Mouse (Mus musculus) adrenal gland, postnatal 25 days (tissue): ENCODE measurements around the gene Csnk2a2. TPM values are rescaled to one million over a fixed set of nuclear protein-coding genes. Genes with fewer than 3 reads are reported as not detected.

Experiments
- DNase-seq: peaks from one replicate; pipeline ENCODE4 v3.0.0; 2021; ENCODE audit warnings: mixed read lengths
- long read RNA-seq: library from polyadenylated mRNA; stranded (forward); transcript quantifications from one replicate; pipeline ENCODE4 v2.0.0, GENCODE M21; 2021
- total RNA-seq: library from RNA; stranded (reverse); gene quantifications from 2 replicates; pipeline ENCODE4 v1.2.3, GENCODE M21; 2021

Csnk2a2 gene
- 59.6 and 88.3 TPM in 2 replicates for total RNA-seq
- long read RNA-seq, full-length matches to known transcripts = 31 of 55 reads
- long read RNA-seq, partial matches to known transcripts = 11 of 55 reads
- long read RNA-seq, other reads (novel, unspliced or antisense) = 13 of 55 reads

DNA sequence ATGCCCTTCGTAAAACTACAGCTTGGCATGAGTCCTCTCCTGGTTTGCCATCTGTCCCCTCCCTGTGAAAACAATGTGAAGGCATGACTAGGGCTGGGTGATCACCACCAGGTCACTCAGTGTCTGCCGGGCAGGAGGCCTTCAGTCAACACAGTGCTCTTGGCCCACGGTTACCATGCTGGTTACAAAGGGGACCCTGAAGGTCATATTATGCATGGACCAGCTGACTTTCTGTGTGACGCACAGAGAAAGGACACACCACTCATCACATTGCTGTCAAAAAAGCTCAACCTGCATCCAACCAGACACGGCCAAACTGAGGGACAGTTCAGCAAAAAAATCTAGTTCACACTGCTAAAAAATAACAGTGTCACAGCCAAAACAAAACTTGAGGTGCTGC is at the start of gene Csnk2a2:
Csnk2a2 (minus strand) TSS at position 34 of the 400 bp plus-strand sequence.
- peak; percentile 20 for DNase-seq

DNA sequence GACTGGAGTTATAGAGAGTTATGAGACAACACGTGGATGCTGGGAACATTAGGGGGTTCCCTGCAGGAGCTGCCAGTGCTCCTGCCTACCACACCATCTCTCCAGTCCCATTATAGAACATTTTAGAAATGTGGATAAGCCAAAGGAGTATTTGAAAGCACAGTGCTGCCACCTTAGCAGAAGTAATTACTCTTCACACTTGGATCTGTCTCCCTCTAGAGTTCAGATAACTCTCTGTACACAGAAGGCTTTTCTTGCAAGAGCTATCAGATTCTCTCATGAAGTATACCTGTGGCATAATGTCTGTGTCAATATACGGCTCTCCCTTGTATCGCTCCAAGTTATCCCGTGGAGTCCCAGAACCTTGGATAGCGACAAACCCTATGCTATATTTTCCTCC is 49.6 kb upstream of the Csnk2a2 start:
- no peak for DNase-seq

DNA sequence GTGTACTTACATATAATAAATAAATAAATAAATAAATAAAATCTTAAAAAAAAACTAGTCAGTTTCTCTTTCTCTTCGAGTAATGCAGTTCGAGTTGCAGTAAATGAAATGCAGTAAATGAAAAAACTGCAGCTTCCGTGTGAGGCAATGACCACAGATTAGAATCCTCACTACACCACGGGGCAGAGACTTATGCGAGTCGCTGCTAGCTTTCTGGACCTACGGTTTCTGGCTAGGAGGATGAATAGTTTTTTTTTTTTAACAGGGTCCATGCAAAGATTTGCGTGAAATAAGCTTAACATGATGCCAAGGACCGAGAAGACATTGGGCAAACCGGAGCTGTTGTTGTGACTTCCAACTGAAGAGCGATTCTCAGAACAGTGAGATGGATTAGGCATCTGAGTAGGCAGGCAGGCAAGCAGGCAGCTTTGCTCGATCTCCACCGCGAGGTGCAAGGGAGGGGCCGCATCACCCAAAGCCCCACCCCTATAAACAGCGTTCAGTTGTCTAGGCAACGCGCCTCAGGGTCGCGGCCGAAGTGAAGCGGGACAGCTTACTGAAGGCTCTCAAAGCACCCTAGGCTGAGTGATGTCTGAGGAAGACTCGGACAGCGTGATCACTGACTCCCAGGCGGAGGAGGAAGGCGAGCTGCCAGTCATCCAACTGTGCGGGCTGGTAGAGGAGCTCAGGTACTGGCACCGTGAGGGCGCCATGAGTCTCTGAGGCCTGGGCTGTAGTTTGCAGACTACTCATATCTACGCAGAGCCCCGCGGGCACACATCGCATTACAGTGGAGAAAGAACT is 43.9 kb upstream of the Csnk2a2 start, which contains the start of gene Ccdc113:
Ccdc113 (plus strand) TSS at position 502 of the 804 bp plus-strand sequence.
- peak; percentile 71 for DNase-seq

DNA sequence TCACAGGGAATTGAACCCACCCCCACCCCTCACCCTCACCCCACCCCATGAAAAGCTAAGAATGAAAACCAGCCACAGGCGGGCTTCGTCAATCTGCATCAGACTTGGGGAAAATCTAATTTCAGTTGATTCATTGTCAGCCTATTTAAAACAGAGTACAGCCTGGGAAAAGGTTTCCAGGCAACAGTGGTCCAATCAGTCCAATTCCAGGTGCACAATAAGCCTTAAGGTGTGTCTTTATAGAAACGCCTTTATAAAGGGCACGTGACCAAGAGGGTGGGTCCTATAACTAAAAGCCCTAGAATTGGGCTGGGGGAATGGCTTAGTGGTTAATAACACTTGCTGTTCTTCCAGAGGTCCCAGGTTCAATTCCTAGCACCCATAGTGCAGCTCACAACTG is 42.4 kb upstream of the Csnk2a2 start:
- DNase-seq = no peak

DNA sequence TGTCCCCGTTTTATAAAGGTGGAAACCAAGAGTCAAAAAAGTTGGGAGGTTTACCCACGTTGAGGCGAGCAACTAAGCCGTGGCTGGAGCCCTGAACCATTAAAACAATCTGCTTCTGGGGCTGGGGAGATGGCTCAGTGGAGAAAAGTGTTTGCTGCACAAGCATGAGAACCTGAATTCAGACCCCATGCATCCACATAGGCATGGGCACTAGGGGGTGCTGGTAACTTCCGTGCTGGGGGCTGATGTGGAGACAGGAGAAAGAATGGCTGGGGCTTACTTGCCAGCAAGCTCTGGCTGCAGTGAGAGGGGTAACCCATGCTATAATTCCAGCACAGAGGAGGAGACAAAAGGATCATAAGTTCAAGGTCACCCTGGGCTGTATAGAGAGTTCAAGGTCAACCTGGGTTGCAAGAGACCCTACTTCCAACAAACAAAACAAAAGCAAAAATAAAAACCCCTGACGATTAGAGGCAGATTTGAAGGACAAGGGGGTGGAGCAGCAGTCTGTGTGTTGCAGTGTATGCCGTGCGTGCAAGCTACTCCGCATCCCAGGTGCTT is 39.0 kb upstream of the Csnk2a2 start:
- no peak for DNase-seq

DNA sequence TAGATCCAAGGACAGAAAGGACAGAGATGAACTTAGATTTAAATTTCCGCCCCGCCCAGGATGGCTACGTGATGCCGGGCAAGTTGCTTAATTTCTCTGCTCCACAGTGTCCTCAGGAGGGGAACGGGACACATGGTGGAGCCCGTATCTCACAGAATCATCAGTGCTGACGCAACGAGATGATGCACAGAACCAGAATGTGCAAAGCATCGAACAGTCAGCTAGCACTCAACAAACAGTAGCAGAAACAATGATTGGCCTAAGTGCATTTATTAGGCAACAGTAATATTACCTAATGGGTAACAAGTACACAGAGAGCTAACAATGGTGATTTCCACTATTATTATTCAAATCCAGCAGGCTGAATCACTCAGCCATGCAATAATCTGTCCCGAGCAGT is 38.4 kb upstream of the Csnk2a2 start:
- no peak for DNase-seq

DNA sequence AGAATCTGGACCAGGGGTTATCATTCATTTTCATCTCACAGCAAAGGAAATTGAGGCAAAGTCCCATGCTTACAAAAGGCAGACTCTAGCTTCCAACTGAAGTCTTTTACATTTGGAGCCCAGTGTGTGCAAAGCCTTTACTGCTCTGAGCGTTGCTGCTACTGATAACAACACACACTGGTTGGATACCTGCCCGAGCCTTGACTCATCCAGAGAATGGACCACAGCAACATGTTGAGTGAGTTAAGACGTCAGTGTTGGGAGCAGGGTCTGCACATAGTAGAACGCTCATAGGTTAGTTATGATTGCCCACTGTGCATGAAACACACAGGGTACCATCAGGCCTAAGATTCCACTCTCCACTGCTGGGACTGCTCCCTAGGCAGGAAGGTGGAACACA is 34.2 kb upstream of the Csnk2a2 start:
- no peak for DNase-seq

DNA sequence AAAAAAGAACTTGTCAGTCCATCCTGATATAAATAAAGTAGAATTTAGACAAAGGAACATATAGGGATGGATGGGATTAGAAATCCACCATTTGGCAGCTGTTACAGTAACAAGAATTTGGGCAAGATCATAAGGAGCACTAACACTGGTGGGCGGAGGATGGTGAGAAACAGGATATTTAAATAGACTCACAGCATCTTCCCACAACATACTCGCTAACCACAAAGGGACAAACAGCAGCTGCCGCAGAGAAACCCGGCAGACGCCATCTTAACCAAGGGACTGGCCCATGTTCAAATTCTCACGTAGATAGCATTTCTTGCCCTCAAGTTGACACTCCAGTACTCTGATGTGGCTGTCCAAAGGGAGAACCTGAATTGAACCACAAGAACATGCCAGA is 27.1 kb upstream of the Csnk2a2 start:
- DNase-seq = no peak

DNA sequence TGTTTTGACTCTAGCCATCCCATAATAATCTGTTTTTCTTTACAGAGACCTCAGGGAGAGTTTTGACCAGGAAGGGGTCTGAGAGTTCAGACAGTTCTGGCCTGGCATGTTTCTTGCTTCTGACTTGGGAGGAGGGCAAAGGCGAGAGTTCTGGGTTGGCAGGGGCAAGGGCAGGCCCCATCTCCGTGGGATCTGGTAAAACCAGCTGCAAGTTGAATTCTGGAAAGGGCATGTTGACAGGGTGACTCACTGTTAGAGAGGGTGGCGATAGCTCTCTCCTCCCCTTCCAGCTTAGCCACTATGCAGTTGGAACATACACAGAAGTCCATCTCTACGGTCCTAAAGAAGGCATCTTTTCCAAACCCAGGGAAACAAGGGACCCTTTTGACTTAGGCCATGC is 23.4 kb upstream of the Csnk2a2 start:
- peak; percentile 9 for DNase-seq

DNA sequence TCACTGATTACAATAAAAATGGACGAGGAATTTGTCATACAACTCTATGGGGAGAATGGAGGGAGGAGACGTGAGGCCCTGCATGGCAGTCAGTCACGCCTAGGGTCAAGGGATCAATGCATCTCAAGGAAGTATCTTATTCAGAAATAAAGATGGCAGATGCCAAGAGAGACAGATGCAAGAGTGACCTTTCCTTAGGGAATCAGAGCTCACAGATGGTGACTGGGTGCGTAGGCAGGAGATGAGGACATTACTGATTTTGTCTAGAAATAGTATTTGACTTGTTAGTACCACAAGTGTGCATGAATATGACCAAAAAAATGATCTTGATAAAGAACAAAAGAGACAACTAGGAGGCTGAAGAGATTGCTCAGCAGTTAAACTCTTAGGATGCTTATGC is 22.4 kb upstream of the Csnk2a2 start:
- no peak for DNase-seq

DNA sequence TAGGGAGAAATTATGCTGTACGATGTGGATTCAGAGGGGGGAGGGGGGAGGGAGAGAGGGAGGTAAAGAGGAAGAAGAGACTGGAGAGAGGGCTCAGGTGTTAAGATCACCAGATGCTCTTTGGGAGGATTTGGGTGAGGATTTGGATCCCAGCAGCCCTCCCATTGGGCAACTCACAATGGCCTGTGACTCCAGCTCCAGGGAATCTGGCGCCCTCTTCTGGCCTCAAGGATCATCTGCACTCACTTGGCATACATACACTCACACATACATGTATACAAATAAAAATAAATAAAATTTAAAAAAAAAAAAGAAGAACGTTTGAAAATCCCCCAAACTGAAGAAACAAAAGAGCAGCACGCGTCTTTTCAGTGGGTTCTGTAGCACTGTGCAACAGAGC is 16.4 kb upstream of the Csnk2a2 start:
- DNase-seq = no peak

DNA sequence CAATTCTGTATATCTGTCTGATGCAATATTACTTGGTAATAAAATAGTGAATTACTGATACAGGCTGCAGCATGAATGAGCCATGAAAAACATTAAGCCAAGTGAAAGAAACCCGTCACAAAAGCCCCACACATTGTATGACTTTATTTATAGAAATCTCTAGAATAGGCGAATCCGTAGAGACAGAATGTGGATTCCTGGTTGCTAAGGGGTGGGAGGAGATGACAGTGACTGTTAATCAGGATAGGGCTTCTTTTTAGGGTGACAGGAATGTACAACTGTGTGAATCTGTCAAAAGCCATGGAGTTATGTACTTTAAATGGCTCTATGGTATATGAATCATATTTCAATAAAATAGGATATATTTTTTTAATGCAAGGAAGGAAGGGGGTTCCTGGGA is 15.8 kb upstream of the Csnk2a2 start:
- DNase-seq = no peak

DNA sequence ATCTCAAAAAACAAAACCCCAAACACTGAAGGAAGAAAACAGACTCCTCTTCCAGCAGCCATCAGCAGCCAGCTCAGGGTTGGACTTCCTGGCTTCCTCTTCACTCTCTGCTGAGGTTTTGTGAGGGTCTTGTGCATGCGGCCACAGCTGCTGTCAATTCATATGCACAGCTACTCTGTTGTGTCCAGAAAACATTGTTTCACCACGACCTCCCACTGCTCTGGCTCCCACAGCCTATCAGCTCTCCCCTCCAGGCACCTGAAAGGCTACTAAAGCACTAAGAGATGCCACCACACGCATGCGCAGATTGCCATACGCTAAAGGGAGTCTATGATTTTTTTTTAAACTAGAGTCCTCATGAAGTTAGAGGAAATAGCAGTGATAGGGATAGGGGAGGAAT is 15.0 kb upstream of the Csnk2a2 start:
- no peak for DNase-seq

DNA sequence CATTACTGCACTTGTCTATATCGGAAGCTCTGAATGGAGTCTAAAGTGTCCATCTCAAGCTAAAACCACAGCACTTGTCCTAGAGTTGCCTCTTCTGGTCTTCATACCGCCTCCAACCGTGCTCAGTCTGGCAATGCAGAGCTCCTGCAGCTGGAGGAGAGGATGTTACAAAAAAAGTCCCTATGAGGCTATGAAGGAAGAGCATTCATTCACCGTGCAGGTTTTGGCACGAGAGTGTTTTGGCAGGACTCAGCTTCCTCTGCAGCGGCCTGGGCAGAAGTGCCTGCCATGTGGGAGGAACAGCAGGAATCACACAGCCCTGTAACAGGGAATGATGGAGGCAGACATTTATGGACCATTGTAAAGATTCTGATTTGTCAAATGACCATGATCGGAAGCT is 12.6 kb upstream of the Csnk2a2 start:
- DNase-seq = no peak

DNA sequence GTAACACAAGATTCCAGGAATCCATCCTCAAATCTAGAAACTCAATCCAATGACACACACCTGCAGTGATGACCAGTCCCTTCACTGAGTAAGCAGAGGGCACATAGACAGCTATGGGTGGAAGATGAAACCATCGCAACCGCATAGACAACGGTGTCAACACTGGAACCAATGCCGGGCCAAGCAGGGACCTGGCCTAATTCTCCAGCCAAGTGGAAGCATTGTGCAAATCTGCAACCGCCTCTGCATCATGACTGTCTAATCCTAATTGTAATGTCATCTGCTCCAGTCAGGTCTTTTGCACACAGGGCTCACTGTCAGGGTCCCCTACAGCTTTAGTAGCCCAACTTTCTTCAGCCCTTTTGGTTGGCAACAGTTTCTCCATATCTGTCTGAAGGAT is 10.6 kb upstream of the Csnk2a2 start:
- DNase-seq = no peak

DNA sequence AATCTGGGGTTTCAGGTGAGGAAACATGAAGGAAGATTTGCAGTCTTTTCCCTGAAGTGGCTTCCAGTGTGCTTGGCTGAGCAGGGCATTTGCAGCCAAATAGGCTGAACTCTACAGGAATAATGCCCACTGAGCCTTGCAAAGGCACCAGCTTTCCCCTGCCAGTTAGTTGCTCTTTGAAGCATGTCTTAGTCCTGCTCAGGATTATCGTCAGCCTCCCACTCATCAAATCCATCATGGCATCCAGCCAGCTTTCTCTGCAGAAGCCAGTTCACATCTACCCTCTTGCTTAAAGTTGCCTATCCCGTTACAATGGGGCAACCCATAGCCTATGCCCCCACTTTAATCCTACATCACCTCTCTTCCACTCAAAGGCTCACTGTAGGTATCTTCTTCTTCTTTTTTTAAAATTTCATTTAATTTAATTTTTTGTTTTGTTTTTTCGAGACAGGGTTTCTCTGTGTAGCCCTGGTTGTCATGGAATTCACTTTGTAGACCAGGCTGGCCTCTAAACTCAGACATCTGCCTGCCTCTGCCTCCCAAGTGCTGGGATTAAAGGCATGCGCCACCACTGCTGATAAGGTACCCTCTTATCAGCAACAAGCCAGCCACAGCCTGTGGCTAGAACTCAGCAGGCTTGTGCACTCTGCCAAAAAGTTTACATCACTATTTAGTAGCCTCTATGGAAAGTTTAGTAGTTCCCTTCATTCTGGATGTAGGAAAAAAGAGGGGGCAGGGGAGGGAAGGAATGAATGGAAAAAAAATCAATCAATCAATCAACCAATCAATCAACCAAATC is 9.6 kb upstream of the Csnk2a2 start:
- no peak for DNase-seq

DNA sequence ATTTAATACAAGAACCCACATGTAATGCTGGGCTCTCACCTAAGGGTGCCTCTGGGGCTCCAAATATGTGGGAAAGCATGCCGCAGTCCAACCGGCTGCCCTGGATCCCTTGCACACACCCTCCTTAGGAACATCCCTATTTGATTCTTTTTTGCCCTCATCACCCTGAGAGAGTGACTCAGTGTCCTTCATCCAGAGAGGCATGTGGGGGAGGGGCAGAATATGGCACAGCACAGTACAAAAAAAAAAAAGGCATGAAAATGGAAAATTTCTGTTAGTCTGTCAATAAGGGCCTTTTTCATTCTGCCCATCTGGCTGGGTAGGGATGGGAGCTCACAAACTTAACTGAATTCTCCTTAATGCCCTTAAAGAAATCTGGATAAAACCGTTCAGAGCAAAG is 8.0 kb upstream of the Csnk2a2 start:
- DNase-seq = peak; percentile 54

DNA sequence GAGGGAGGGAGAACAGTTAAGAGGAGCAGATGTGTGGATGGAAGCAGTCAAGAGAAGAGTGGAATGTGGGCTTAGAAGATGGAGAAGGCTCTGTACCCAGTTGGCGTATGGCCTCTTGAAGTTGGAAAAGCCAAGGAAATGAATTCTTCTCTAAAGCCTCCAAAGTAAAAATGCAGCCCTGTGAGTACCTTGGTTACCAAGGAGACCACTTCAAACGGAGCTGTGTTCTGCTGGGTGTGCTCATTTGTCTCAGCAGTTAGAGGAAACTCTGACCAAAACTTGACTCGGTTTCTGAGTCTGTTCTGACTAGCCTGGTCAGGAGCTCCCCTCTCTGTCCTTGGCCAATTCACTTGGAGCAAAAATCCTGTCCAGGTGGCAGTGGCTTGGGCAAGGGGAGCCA is 6.6 kb upstream of the Csnk2a2 start:
- DNase-seq = no peak

DNA sequence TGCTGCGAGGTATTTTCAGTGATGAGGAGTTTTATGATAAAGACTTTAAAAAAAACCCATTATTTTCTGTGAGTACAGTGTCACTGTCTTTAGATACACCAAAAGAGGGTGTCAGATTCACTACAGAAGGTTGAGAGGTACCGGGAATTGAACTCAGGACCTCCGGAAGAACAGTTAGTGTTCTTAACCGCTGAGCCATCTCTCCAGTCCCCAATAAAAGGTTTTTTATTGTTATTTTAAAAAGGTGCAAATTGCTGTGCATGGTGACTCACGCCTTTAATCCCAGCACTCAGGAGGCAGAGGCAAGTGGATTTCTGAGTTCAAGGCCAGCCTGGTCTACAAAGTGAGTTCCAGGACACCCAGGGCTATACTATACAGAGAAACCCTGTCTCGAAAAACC is 5.6 kb upstream of the Csnk2a2 start:
- DNase-seq = no peak

DNA sequence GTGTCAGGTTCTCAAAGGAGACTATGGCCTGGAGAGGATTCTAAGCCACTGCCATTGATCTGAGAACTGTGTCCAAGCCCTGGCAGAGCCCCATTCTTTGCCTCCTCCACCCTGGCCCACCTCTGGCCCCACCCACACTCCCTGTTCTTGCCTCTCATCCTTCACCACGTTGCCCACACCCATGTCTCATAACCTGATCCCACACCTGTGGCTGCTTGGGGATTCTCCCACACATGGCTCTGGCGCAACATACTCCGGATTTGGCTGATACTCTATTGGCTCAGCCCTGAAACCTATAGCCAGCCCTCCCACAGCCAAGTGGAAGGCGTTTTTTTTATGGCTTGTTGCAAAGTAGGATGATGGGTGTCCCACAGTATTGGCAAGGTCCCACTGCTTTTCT is 2.2 kb upstream of the Csnk2a2 start:
- no peak for DNase-seq

DNA sequence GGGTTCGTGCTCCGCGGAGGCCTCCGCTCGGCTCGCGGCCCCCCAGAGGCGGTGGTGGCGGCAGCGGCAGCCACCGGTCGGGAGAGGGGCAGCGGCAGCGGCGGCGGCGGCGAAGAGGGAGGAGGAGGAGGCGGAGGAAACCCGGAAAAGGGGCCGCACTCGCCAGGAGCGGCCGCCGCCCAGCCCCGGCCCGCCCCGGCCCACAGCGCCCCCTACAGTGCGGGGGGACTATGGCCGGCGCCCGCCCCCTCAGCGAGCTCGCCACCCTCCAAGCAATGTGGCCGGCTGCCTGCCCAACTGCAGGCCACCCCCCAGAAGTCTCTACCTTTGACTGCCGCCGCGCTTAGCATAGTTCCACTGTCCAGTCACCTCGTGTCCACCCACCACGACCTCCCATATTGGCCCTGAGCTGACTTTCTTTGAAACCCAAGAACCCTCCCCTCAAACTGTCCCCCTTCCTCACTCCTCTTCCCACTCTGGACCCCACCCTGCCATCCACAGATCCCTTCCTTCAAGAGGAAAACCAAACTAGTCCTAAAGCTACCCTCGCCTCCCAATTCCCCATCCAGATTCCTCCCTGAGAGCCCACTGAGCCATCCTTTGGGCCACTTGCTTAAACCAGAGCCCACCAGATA is 1.0 kb downstream of the Csnk2a2 start:
- DNase-seq = peak; percentile 92
